Mouse (Mus musculus): Measurements from ENCODE around the gene Map1lc3b. TPM values are rescaled to one million over a fixed set of nuclear protein-coding genes. Genes with fewer than 3 reads are reported as not detected.

Gene Map1lc3b
- polyA plus RNA-seq, 1 experiment from 2014 or later, result 175 TPM

- no peak overlapping the region for H3K4me3 ChIP-seq
- H3K27me3 ChIP-seq (ENCODE audit: poor library complexity, severe bottlenecking), result no peaks in the 10 kb centered on the region
- no peak for DNase-seq (ENCODE audit: extremely low spot score, low spot score)
- WGBS, result 86% methylated on average over 1 of the region's 1 CpGs
- no peak overlapping the region for H3K27ac ChIP-seq
- H3K36me3 ChIP-seq (replicated peaks), result peaks cover 58% of the 10 kb centered on the region
- no peaks in the 10 kb centered on the region for H3K9me3 ChIP-seq
- peaks cover 17% of the 10 kb centered on the region; the same call in 1 of the 2 replicates for H3K4me1 ChIP-seq
These were observed 31.7 kb downstream of the Map1lc3b start for GRCm38 (mm10) chr8:121621879-121622278.

GRCm38 (mm10) chr8:121623043-121623442 lies 32.9 kb downstream of the Map1lc3b start:
- Histone ChIP-seq H3K27me3 (ENCODE audit: poor library complexity, severe bottlenecking) (no peaks in the 10 kb centered on the region), H3K27ac (no peak overlapping the region), H3K4me3 (no peak overlapping the region), H3K4me1 (peaks cover 17% of the 10 kb centered on the region; the same call in 1 of the 2 replicates), H3K36me3 (replicated peaks) (peaks cover 58% of the 10 kb centered on the region), H3K9me3 (no peaks in the 10 kb centered on the region)
- no peak for DNase-seq (ENCODE audit: extremely low spot score, low spot score)
- 89% methylated on average over 8 of the region's 8 CpGs for WGBS

- H3K36me3 ChIP-seq (replicated peaks), result peaks cover 62% of the 10 kb centered on the region
- whole genome bisulfite sequencing, result 90% methylated on average over 4 of the region's 4 CpGs
These were observed 38.5 kb downstream of the Map1lc3b start for GRCm38 (mm10) chr8:121628681-121629080.

GRCm38 (mm10) chr8:121631645-121632071 lies 41.5 kb downstream of the Map1lc3b start:
- Histone ChIP-seq H3K9me3 (no peaks in the 10 kb centered on the region), H3K4me1 (peaks cover 14% of the 10 kb centered on the region), H3K27me3 (ENCODE audit: poor library complexity, severe bottlenecking) (no peaks in the 10 kb centered on the region), H3K36me3 (replicated peaks) (peaks cover 69% of the 10 kb centered on the region), H3K27ac (no peak overlapping the region), H3K4me3 (no peak overlapping the region)
- no peak for DNase-seq (ENCODE audit: extremely low spot score, low spot score)
- 87% methylated on average over 7 of the region's 7 CpGs for WGBS

More at GRCm38 (mm10) chr8:121628681-121629080, 38.5 kb downstream of the Map1lc3b start:
- peaks cover 25% of the 10 kb centered on the region for H3K4me1 ChIP-seq
- no peak for DNase-seq (ENCODE audit: extremely low spot score, low spot score)
- no peak overlapping the region for H3K4me3 ChIP-seq
- no peaks in the 10 kb centered on the region for H3K9me3 ChIP-seq
- H3K27ac ChIP-seq, result no peak overlapping the region
- no peaks in the 10 kb centered on the region for H3K27me3 ChIP-seq (ENCODE audit: poor library complexity, severe bottlenecking)

GRCm38 (mm10) chr8:121632401-121632800 lies 42.2 kb downstream of the Map1lc3b start:
- DNase-seq (ENCODE audit: extremely low spot score, low spot score), result no peak
- Histone ChIP-seq H3K4me3 (no peak overlapping the region), H3K27ac (no peak overlapping the region), H3K27me3 (ENCODE audit: poor library complexity, severe bottlenecking) (no peaks in the 10 kb centered on the region), H3K9me3 (no peaks in the 10 kb centered on the region), H3K36me3 (replicated peaks) (peaks cover 62% of the 10 kb centered on the region), H3K4me1 (peaks cover 14% of the 10 kb centered on the region)
- WGBS, result 88% methylated on average over 5 of the region's 5 CpGs

GRCm38 (mm10) chr8:121635534-121635933 lies 45.4 kb downstream of the Map1lc3b start:
- Histone ChIP-seq H3K9me3 (no peaks in the 10 kb centered on the region), H3K27ac (no peak overlapping the region), H3K27me3 (ENCODE audit: poor library complexity, severe bottlenecking) (no peaks in the 10 kb centered on the region), H3K4me3 (no peak overlapping the region), H3K36me3 (replicated peaks) (peaks cover 47% of the 10 kb centered on the region), H3K4me1 (peaks cover 14% of the 10 kb centered on the region)
- 75% methylated on average over 6 of the region's 6 CpGs for WGBS
- no peak for DNase-seq (ENCODE audit: extremely low spot score, low spot score)

- Histone ChIP-seq H3K27ac (0 out of 2 replicates have a peak overlapping the region, but pooled peaks have one; percentile 5), H3K9me3 (no peaks in the 10 kb centered on the region), H3K36me3 (replicated peaks) (peaks cover 44% of the 10 kb centered on the region), H3K4me1 (peaks cover 14% of the 10 kb centered on the region), H3K27me3 (ENCODE audit: poor library complexity, severe bottlenecking) (no peaks in the 10 kb centered on the region), H3K4me3 (no peak overlapping the region)
- DNase-seq (ENCODE audit: extremely low spot score, low spot score), result no peak
- 91% methylated on average over 8 of the region's 8 CpGs for WGBS
These were observed 46.0 kb downstream of the Map1lc3b start for GRCm38 (mm10) chr8:121636180-121636579.

- Histone ChIP-seq H3K4me1 (peaks cover 42% of the 10 kb centered on the region), H3K27me3 (ENCODE audit: poor library complexity, severe bottlenecking) (no peaks in the 10 kb centered on the region), H3K27ac (no peak overlapping the region), H3K9me3 (no peaks in the 10 kb centered on the region), H3K4me3 (no peak overlapping the region), H3K36me3 (replicated peaks) (peaks cover 18% of the 10 kb centered on the region)
- DNase-seq (ENCODE audit: extremely low spot score, low spot score), result no peak
- 83% methylated on average over 3 of the region's 3 CpGs for WGBS
These were observed 52.6 kb downstream of the Map1lc3b start for GRCm38 (mm10) chr8:121642804-121643203.

GRCm38 (mm10) chr8:121643384-121643783 lies 53.2 kb downstream of the Map1lc3b start:
- no peaks in the 10 kb centered on the region for H3K27me3 ChIP-seq (ENCODE audit: poor library complexity, severe bottlenecking)
- no peak overlapping the region for H3K4me3 ChIP-seq
- peaks cover 16% of the 10 kb centered on the region for H3K36me3 ChIP-seq (replicated peaks)
- no peaks in the 10 kb centered on the region for H3K9me3 ChIP-seq
- H3K27ac ChIP-seq, result no peak overlapping the region
- H3K4me1 ChIP-seq, result peaks cover 48% of the 10 kb centered on the region
- WGBS, result 80% methylated on average over 11 of the region's 11 CpGs
- DNase-seq (ENCODE audit: extremely low spot score, low spot score), result no peak

GRCm38 (mm10) chr8:121647511-121648215 lies 57.5 kb downstream of the Map1lc3b start:
- Histone ChIP-seq H3K4me3 (no peak overlapping the region), H3K9me3 (no peaks in the 10 kb centered on the region), H3K36me3 (replicated peaks) (peaks cover 38% of the 10 kb centered on the region), H3K27ac (no peak overlapping the region), H3K27me3 (ENCODE audit: poor library complexity, severe bottlenecking) (no peaks in the 10 kb centered on the region), H3K4me1 (peaks cover 75% of the 10 kb centered on the region)
- DNase-seq (ENCODE audit: extremely low spot score, low spot score), result no peak
- WGBS, result 94% methylated on average over 12 of the region's 12 CpGs

Other genes starting within 250 kb of the Map1lc3b start
- not detected in 2 replicates for gene 1700018B08Rik, start 46.0 kb upstream of the Map1lc3b start, polyA plus RNA-seq (2016; fragmentation: Nextera tagmentation; extraction: Ambion mirVana)
- 13.1 and 14.8 TPM in 2 replicates for gene Fbxo31, start 11.6 kb upstream of the Map1lc3b start, polyA plus RNA-seq (2016; fragmentation: Nextera tagmentation; extraction: Ambion mirVana)
- gene Zcchc14, start 62.5 kb downstream of the Map1lc3b start, polyA plus RNA-seq (2016; fragmentation: Nextera tagmentation; extraction: Ambion mirVana), result 16.4 and 16.9 TPM in 2 replicates
- 5.6 and 7.7 TPM in 2 replicates for gene Jph3, start 139.3 kb downstream of the Map1lc3b start, polyA plus RNA-seq (2016; fragmentation: Nextera tagmentation; extraction: Ambion mirVana)
- 74.4 and 76.8 TPM in 2 replicates for gene Klhdc4, start 239.2 kb downstream of the Map1lc3b start, polyA plus RNA-seq (2016; fragmentation: Nextera tagmentation; extraction: Ambion mirVana)